Mouse (Mus musculus) erythroid progenitor cell, adult 5-6 weeks (primary cell): ENCODE measurements around the gene Ssbp3. TPM values are rescaled to one million over a fixed set of nuclear protein-coding genes. Genes with fewer than 3 reads are reported as not detected.

ENCODE experiments used
- ATAC-seq: replicated peaks from 2 replicates; pipeline ENCODE4 v1.8.0; 2016; ENCODE audit warnings: moderate number of reproducible peaks, mild to moderate bottlenecking, moderate TSS enrichment, inconsistent platforms; ENCODE audit not compliant: poor library complexity, low FRiP score, severe bottlenecking
- total RNA-seq, 2 experiments: library from RNA; stranded (forward) in 1 of 2; stranded (reverse) in 1 of 2; fragments of 150-400 nt in 1 of 2; fragments of 186-747, 209-891 nt in 1 of 2; gene quantifications; 2 replicates each; pipeline versions ENCODE4 v1.2.3 to v1.2.4; 2015 to 2017; ENCODE audit warnings: low replicate concordance in 2 of 2

Ssbp3 gene
- total RNA-seq, 2 experiments from 2014 or later, result 104 to 181 TPM

DNA sequence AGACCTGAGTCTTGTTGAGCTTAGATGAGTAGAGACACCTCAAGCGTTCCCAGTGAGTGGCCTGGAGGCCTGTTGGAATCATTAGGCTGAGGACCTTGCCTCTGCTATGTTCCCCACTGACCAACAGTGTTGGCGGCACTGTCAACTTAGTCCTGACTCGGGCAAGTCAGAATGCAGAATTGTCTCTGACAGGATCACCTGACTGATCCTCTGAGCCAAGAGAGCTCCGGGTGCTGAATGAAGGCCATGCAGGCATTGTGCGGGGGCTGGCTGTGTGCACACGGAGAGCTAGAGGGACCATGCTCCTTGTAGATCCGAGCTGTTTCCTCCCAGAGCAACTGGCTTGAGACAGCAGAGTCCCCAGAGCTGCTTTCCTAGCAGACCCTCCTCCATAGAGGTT lies 18.5 kb downstream of the Ssbp3 start:
- no peak for ATAC-seq

DNA sequence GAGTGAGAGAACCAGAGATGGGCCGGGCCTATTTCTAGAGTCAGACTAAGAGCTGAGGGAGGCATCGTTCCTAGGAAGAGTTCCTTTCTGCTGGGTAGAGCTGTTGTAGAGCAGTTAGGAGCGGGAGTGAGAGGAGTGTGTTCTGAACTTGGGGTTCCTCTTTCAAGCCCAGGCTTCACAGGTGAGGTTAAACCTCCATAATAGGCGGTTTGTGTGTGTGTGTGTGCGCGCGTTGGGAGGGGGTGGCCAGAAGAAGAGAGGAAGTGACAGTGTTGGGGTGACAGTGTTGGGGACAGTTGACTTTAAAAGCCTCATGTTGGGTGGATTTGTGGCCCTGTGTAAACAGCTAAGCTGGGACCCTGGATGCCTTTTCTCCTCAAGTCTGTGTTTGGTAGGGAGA lies 22.1 kb downstream of the Ssbp3 start:
- ATAC-seq, result no peak

DNA sequence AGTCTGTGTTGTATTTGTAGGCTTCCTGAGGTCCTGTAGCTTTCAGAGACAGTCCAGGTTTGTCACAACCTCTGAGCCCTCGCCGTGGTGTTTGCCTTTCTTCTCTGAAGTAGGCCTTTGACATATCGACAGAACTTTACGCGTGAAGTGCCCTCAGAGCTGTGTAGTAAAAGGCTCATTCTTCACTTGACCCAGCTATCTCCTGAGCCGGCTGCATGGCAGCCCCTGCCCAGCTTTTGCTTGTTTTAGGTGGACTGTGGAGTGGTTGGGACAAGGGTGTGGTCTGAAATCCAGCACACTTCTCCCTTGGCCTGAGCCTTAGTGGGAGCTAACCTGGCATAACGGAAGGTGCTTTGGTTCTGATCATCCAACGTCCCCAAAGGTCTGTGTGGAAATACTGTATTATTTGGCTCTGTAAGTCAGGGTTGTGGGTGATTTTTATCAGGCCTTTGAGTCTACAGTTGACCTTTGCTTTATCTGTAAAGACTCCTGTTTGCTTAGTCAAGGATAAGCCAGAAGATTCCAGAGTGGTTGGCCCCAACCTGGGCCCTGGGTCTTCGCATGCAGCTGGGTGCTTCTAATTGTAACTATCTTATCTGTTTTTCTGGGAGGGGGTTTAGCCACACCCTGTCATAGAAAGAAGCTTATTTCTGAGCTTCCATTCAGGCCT lies 23.4 kb downstream of the Ssbp3 start:
- ATAC-seq, result no peak

DNA sequence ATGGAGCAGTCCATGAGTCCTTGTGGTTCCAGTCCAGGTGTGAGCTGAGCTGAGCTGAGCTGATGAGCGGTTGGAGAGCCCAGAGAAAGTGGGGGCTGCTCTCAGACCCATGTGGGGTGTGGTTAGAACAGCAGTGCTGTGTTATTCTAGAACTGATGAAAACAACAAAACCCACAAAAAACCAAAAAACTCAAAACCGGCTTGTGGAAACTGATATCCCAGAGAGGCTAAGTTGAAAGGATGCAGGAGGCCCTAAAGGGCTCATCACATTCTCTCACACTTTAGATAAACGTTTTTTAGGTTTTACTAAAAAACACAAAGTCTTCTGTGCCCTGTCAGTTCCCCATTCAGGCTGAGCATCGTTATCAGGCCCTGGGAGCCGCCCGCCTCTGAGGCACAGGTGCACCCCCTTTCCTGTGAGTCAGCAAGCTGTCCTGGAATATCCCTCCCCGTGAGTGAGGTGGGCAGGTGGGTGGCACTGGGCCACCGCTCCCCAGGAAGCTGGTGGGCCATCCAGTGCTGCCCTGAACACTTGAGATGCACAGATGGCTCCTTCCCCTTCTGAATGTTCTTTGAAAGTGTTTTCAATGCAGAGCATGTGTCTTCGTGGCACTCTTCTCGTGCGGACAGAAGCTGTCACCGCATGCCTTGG lies 24.6 kb downstream of the Ssbp3 start:
- ATAC-seq, result 0 out of 2 replicates have a peak, but pooled peaks have one; percentile 36

GRCm38 (mm10) chr4:106935583-106935935 lies 25.1 kb downstream of the Ssbp3 start:
- 0 out of 2 replicates have a peak, but pooled peaks have one; percentile 7 for ATAC-seq

DNA sequence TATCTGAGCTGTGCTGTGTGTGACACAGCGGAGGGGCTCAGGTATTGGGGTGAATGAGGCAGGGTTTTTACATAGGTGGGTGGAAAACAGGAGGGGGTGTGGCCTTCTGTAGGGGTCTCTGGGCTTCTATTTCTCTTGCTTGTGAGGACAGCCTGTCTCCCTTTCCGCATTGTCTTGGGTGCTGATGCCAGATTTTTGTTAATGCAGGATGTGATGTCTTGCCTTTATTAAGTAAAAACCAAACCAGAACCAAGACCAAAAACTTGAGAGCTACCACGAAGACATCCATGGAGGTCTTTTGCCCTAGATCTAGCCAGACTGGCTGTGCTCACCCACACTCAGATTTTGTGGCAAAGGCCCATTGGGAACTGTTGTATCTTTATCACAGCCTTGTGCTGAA lies 25.5 kb downstream of the Ssbp3 start:
- no peak for ATAC-seq

DNA sequence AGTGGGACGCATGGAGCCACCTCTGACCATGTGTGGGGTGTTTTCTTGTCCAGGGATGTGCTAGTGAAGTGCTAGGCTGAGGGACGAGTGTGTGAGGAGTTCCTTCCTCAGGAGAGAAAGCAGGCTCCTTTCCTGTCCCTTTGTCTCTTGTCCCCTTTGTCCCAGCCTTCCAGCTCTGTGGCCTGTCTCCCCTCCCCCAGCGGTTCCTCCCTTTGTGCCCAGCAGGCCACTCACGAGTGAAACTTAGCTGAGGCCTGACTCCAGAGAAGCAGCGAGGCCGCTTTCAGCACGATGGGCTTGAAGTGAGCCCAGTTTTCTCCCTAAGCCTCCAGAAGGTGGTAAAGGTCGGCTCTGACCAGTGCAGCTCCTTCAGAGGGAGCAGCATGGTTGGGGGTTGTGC lies 26.2 kb downstream of the Ssbp3 start:
- no peak for ATAC-seq

DNA sequence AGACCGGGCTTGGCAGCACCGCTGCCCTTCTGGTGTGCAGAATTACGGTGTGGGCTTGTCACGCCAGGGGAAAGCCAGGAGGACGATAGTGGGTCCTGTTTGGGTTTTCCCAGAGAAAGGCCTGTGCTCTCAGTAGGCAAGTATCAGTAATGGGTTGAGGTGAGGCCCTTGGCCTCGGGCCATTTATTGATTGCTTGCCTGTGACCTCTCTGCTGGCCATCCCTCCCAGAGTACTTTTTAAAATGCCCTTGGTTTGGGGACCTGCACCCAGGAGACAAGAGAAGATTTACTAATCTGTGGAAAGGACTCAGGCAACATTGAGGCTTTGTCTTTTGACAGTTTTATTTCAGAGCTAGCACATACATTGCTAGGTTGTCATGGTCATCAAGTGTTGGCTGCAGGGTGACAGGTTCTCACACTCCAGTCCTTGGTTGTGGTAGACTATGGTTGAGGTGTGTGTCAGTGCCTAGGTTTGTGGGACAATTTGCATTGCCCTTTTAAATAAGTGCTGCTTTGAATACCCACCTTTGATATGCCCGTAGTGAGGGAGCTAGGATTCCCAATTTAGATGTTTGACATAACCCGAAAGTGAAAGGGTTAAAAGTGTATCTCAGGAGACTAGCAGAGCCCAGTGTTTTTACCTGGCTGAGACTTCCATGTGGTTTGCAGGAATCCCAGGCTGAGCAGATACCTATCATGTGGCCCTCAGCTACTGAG lies 28.2 kb downstream of the Ssbp3 start:
- no peak for ATAC-seq

GRCm38 (mm10) chr4:106939223-106939918 lies 28.9 kb downstream of the Ssbp3 start:
- ATAC-seq, result no peak

DNA sequence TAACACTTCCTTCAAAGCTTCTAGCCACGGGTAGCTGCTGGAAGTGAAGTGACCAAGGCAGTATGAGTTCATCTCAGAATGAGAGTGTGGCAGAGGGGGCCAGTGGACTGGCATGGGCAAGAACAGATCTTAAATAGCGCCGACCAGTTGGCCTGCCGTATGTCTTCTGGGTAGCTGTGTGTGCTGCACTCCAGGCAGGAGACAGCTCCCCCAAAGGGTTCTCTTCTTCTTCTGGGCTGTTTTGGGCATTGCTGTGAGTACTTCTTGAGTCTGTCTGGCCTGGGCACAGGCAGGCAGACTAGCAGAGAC lies 29.4 kb downstream of the Ssbp3 start:
- no peak for ATAC-seq

DNA sequence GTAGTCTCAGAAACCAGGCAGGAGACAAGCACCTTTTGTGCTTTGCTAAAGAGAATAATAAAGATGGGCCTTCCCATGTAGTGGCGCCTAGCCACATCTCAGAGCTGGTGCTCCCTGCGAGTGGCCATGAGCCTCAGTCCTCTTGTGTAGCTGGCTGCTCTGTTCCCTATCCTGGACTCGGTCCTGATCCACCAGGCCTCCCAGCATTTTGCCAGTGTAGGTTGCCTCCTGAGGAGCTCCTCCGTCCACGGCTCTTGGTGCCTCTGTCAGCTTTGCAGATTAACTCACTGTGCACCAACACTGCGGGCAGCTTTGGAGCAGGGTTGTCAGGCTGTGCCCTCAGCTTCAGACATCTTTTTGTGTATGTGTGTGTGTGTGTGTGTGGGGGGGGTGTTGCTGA lies 30.4 kb downstream of the Ssbp3 start:
- no peak for ATAC-seq

GRCm38 (mm10) chr4:106941475-106941874 lies 31.0 kb downstream of the Ssbp3 start:
- no peak for ATAC-seq

DNA sequence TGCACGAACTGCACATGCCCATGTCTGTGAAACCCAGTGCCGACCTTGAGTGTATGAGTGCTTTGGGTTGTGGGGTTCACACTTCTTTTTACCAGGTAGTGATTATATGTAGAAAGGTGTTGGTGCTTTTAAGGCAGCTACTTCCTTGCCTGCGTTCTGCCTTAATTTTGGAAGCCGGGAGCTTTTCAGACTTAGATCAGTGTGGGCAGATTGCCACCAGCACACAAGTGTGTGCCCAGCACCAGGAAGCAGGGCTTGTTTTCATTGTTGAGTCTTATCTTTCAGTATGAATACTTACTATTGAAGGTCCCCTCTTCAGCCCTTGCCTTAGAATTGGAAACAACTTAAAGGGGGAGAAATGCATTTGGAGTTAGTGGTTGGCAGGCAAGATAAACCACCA lies 32.0 kb downstream of the Ssbp3 start:
- ATAC-seq, result no peak

GRCm38 (mm10) chr4:106943627-106944026 lies 33.1 kb downstream of the Ssbp3 start:
- ATAC-seq, result no peak

DNA sequence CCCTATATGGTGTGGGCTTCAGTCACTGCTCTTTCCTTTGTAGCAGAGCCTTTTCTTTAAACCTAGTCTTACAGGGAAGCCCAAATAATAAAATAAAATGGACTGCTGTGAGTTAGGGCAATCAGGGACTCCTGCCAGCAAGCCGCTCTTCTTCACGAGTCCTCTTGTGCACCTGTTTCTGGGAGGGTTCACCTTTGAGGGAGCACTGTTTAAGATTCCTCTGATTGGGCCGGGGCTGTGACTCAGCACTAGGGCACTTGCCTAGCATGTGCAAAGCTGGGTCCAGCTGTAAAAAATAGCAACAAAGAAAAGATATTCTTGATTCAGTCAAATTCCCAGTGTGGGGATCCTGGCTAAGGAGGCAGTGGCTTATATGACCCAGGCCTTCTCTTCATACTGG lies 34.4 kb downstream of the Ssbp3 start:
- ATAC-seq, result no peak

DNA sequence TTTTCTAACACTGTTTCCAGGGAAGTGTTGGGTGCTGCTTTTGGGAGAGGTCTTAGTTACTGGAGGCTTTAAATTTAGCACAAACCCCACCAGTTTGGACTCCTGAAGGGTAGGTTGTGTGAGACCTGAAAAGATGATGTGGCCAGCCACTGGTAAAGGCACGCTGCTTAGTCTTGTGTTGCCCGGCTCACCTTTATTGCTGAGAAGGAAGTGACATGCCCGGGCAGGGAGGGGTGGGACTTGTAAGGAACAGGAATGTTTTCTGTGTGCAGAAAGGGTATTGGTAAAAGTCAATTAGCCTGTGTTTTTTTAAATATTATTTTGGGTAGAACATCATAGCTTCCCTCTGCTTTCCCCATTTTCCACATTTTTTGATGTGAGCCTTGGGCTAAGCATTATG lies 37.2 kb downstream of the Ssbp3 start:
- ATAC-seq, result no peak

DNA sequence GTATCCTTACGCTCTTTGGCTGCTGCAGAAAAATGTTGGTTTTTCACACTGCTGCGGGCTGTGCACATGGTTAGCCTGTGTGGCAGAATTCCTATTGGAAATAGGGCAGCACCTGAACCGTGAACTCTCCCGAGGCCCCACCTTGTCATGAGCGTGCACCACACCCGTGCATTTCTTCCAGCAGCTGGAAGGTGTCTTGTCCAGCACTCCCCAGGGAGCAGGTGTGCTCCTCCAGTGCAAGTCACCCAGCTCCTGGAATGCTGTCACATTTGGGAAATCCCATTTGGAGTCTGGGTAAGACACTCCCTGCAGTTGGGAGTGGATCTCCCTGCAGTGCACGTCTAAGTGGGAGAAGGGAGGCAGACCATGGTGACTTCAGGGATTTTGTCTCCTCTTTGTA lies 38.0 kb downstream of the Ssbp3 start:
- ATAC-seq, result no peak

- ATAC-seq, result no peak
These were observed 38.7 kb downstream of the Ssbp3 start for GRCm38 (mm10) chr4:106949200-106949599.

GRCm38 (mm10) chr4:106950801-106951200 lies 40.3 kb downstream of the Ssbp3 start:
- no peak for ATAC-seq

- no peak for ATAC-seq
These were observed 41.0 kb downstream of the Ssbp3 start for GRCm38 (mm10) chr4:106951455-106951854.

DNA sequence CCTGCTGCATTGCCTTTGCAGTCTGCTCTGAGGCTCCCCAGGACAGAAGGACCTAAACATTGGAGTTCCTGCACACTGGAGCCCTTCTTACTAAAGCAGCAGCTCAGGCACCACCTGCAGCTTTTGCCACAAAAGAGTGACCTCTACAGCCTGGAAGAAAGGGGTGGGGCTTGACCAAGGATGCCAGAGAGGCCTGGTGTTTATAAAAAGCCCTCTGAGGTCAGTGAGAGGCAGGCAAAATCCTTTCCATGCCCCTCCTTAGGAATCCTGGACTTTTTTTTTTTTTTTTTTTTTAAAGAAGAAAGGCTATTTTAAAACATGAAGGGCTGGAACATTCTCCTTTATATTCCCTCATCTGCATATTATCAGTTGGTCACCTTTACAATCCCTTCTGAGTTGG lies 42.7 kb downstream of the Ssbp3 start:
- no peak for ATAC-seq
